ENCODE assay signal across 22 mouse cellular contexts in genomic region chr19:44074986-44075385, GRCm38 (mm10). TPM values are rescaled to one million over a fixed set of nuclear protein-coding genes. Genes with fewer than 3 reads are reported as not detected.
"Had no signal": no experiment of that assay in that cellular context is flagged by ENCODE, and none has a peak within 500 bp of the region (broad histone marks: within the 10 kb centered on the region; RNA-seq: fewer than 3 reads in every experiment).

No protein-coding gene starts in this region.

- H3K4me3 ChIP-seq: midbrain, embryonic 10.5 days; midbrain, embryonic 12.5 days; myocyte; neural tube, embryonic 13.5 days; neural tube, embryonic 15.5 days had no signal

- H3K9me3 ChIP-seq: midbrain, embryonic 10.5 days; midbrain, embryonic 12.5 days; neural tube, embryonic 13.5 days; neural tube, embryonic 15.5 days had no signal

- H3K27me3 ChIP-seq: midbrain, embryonic 12.5 days; neural tube, embryonic 13.5 days; neural tube, embryonic 15.5 days had no signal

- H3K9ac ChIP-seq: lung, embryonic 14.5 days; midbrain, embryonic 12.5 days; neural tube, embryonic 13.5 days; neural tube, embryonic 15.5 days had no signal

- H3K27ac ChIP-seq: midbrain, embryonic 10.5 days; midbrain, embryonic 12.5 days; neural tube, embryonic 13.5 days; neural tube, embryonic 15.5 days had no signal

- DNase-seq: lung, adult 18-20 months; lung, embryonic 14.5 days; lung, postnatal 10 days; lung, postnatal 4 days; midbrain, embryonic 14.5 days; retina, postnatal 1 day; right cerebral cortex, adult 18-20 months; right cerebral cortex, postnatal 25 days; right cerebral cortex, postnatal 4 days; spleen, adult 18-20 months; thymus, adult 18-20 months; thymus, postnatal 14 days; thymus, postnatal 4 days had no signal

RNA-seq across cellular contexts. Expression of gene Cyp2c23, which starts 46.0 kb away (rescaled TPM):
- total RNA-seq: megakaryocyte, adult 5-6 weeks; megakaryocyte-erythroid progenitor cell, adult 5-6 weeks had no signal
- polyA plus RNA-seq: midbrain, embryonic 10.5 days; midbrain, embryonic 12.5 days; midbrain, embryonic 14.5 days; midbrain, embryonic 16.5 days; neural tube, embryonic 11.5 days; neural tube, embryonic 13.5 days; neural tube, embryonic 15.5 days had no signal
